Mouse (Mus musculus): ENCODE data around the gene Zcchc2.

DNA sequence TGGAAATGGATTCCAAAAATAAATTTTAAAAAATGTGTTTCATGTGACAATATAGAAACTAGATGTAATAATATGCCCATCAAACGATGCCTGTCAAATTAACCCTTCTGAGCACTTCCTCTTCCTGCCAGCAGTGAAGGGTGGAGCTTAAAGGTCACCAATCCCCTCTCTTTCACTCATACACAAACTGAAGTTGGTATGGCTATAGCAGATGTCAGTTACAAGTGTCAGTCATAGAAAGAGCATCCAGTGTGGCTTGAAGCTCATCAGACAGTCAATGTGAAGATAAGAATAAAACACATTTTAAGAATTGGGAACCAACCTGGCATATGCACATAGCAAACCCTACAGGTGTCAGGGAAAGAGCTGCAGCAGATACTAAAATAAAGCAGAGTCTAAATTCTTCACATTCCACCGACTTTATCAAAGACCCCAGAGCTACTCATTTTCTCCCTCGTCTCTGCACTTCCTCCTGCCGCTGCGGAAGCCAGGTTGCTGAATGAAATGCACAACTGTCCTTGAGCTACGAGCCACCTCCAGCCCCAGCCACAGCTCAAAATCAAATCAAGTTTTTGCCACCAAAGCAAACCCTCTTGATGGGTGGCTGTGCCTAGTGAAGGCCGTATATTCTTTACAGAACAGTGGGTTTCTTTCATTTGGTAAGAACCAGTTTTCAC lies 79.8 kb downstream of the Zcchc2 start:
- TF ChIP-seq GATA1 (IDR thresholded peaks at IDR 0.05; ENCODE audit: low read length): no peak
- TF ChIP-seq TAL1 (IDR thresholded peaks at IDR 0.05; ENCODE audit: low read length): no peak

Measured in erythroblast, embryonic 14.5 days (primary cell).